Mouse (Mus musculus) ES-Bruce4 (cell line): ENCODE results near the gene Loxl4.

Experiments
- EP300 ChIP-seq: IDR thresholded peaks from 2 replicates; pipeline ENCODE4 v1.6.1; 2011; ENCODE audit warnings: low read depth, low read length; ENCODE audit not compliant: insufficient read depth
- POLR2A ChIP-seq: IDR thresholded peaks from one replicate; pipeline ENCODE4 v1.8.1; 2011; ENCODE audit warnings: low read length; ENCODE audit not compliant: insufficient read depth

GRCm38 (mm10) chr19:42575317-42575716, 37.3 kb downstream of the Loxl4 start:
- no peak for TF ChIP-seq POLR2A
- TF ChIP-seq EP300, result no peak
